Mouse (Mus musculus): ENCODE measurements at regions not wholly inside any gene's neighbourhood (a gene's known extent, or its start where the extent isn't known, plus 50 kb on each side); places are given as distances from the start of the nearest gene placed in this dataset.

GRCm38 (mm10) chrX:85481326-85481725, 92.5 kb upstream of the Tab3 start:
- TF ChIP-seq CTCF (conservative IDR thresholded peaks at IDR 0.05; ENCODE audit: insufficient read depth, insufficient read length, low read depth, low read length) (no peak), POLR2A (IDR thresholded peaks at IDR 0.05; ENCODE audit: low read depth, low read length) (no peak)

Data from kidney, adult 2 months (tissue).